Mouse (Mus musculus): ENCODE data around the gene Clec4a4.

DNA sequence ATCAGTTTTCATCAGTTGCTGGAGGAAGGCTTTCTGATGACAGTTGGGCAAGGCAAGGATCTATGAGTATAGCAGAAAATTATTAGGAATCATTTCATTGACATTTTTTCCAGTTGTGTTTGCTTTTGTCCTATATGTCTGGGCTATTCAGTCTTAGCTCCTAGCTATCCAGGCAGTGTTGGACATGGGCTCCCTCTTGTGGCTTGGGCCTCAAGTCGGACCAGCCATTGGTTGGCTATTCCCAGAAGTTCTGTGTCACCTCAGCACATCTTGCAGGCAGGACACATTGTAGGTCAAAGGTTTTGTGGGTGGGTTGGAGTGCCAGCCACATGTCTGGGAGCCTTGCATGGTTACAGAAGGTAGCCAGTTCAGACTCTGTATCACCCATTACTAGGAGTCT, 15.4 kb downstream of the Clec4a4 start:
- TF ChIP-seq POLR2A (IDR thresholded peaks at IDR 0.05; ENCODE audit: extremely low read depth, insufficient read depth, low read length) (no peak), CTCF (IDR thresholded peaks at IDR 0.05; ENCODE audit: extremely low read depth, insufficient read depth, low read length) (no peak)
